Mouse (Mus musculus) embryonic facial prominence, embryonic 14.5 days (tissue): ENCODE measurements at regions not wholly inside any gene's neighbourhood (a gene's known extent, or its start where the extent isn't known, plus 50 kb on each side); places are given as distances from the start of the nearest gene placed in this dataset.

Experiments used
- ATAC-seq: fragments of 200-750 bp; cut with Nextera tagmentation; 2 replicates; pipeline ENCODE4 v1.8.0; 2017; ENCODE audit warnings: low read depth, moderate number of reproducible peaks, moderate TSS enrichment
- DNase-seq: peaks from one replicate; pipeline ENCODE4 v3.0.0-alpha.2; 2015; ENCODE audit warnings: low spot score
- H3K27ac ChIP-seq: fragments of 300-500 bp; sonication (generic); replicated peaks from 2 replicates; pipeline ENCODE4 v1.5.1; 2014; ENCODE audit warnings: low read depth, mild to moderate bottlenecking, low read length, moderate library complexity
- H3K27me3 ChIP-seq: fragments of 300-500 bp; sonication (generic); replicated peaks from 2 replicates; pipeline ENCODE4 v1.6.1; 2014; ENCODE audit warnings: low read length; ENCODE audit not compliant: control insufficient read depth, insufficient read depth
- H3K36me3 ChIP-seq: fragments of 300-500 bp; sonication (generic); 2 replicates; pipeline ENCODE4 v1.6.1; 2014; ENCODE audit warnings: low read length, mixed read lengths; ENCODE audit not compliant: control insufficient read depth, insufficient read depth
- H3K4me1 ChIP-seq: fragments of 300-500 bp; sonication (generic); 2 replicates; pipeline ENCODE4 v1.6.1; 2014; ENCODE audit warnings: antibody characterized with exemption, low read length; ENCODE audit not compliant: control insufficient read depth, insufficient read depth
- H3K4me2 ChIP-seq: fragments of 300-500 bp; sonication (generic); 2 replicates; pipeline ENCODE4 v1.6.1; 2014; ENCODE audit warnings: low read depth, mild to moderate bottlenecking, low read length, moderate library complexity, mixed read lengths
- H3K4me3 ChIP-seq: fragments of 300-500 bp; sonication (generic); 2 replicates; pipeline ENCODE4 v1.5.1; 2014; ENCODE audit warnings: low read depth, mild to moderate bottlenecking, low read length
- H3K9ac ChIP-seq: fragments of 300-500 bp; sonication (generic); 2 replicates; pipeline ENCODE4 v1.6.1; 2014; ENCODE audit warnings: low read depth, mild to moderate bottlenecking, low read length, moderate library complexity, mixed read lengths
- H3K9me3 ChIP-seq: fragments of 300-500 bp; sonication (generic); 2 replicates; pipeline ENCODE4 v1.6.1; 2016; ENCODE audit warnings: low read length; ENCODE audit not compliant: control insufficient read depth
- WGBS: fragments of 180-500 bp; shearing (Covaris S2); extraction: QIAGEN DNeasy Blood & Tissue Kit; methylation state at CpG from one replicate; pipeline ENCODE4 v1.1.7; 2014; 5-methylcytosine and 5-hydroxymethylcytosine counted together

DNA sequence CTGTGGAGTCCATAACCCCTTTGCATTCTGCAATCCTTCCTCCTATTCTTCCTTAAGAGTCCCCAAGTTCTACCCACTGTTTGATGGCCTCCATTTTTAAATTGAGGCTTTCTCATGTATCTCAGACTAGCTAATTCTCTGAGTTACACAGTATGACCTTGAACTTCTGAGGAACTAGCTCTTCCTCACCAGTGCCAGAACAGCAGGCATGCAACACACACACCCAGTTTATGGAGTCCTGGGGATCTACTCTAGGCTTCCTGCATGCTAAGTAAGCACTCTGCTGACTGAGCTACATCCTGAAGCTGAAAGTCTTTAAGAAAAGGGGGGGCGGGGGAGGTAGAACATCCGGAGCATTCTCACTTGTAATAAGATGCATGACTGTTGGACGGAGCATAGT is 159.2 kb upstream of the Klf6 start:
- Histone ChIP-seq H3K4me3 (no peak overlapping the region), H3K27me3 (no peaks in the 10 kb centered on the region), H3K9me3 (no peaks in the 10 kb centered on the region), H3K9ac (no peak overlapping the region), H3K4me2 (no peak overlapping the region), H3K4me1 (no peaks in the 10 kb centered on the region), H3K27ac (no peak overlapping the region), H3K36me3 (no peaks in the 10 kb centered on the region)
- 89% methylated on average over 3 of the region's 3 CpGs for WGBS
- ATAC-seq = no peak
- DNase-seq = no peak

GRCm38 (mm10) chr13:5704991-5705390 is 156.3 kb upstream of the Klf6 start:
- Histone ChIP-seq H3K9me3 (no peaks in the 10 kb centered on the region), H3K4me2 (no peak overlapping the region), H3K4me3 (no peak overlapping the region), H3K36me3 (no peaks in the 10 kb centered on the region), H3K9ac (no peak overlapping the region), H3K27me3 (no peaks in the 10 kb centered on the region), H3K4me1 (no peaks in the 10 kb centered on the region), H3K27ac (no peak overlapping the region)
- no peak for DNase-seq
- ATAC-seq = no peak

GRCm38 (mm10) chr13:5711646-5712045 is 149.6 kb upstream of the Klf6 start:
- ATAC-seq (no peak), DNase-seq (no peak)
- Histone ChIP-seq H3K9ac (no peak overlapping the region), H3K4me1 (peaks cover 3% of the 10 kb centered on the region; the same call in 1 of the 2 replicates), H3K27ac (no peak overlapping the region), H3K4me3 (no peak overlapping the region), H3K9me3 (no peaks in the 10 kb centered on the region), H3K4me2 (no peak overlapping the region), H3K36me3 (no peaks in the 10 kb centered on the region), H3K27me3 (no peaks in the 10 kb centered on the region)
- 85% methylated on average over 1 of the region's 1 CpGs for WGBS

DNA sequence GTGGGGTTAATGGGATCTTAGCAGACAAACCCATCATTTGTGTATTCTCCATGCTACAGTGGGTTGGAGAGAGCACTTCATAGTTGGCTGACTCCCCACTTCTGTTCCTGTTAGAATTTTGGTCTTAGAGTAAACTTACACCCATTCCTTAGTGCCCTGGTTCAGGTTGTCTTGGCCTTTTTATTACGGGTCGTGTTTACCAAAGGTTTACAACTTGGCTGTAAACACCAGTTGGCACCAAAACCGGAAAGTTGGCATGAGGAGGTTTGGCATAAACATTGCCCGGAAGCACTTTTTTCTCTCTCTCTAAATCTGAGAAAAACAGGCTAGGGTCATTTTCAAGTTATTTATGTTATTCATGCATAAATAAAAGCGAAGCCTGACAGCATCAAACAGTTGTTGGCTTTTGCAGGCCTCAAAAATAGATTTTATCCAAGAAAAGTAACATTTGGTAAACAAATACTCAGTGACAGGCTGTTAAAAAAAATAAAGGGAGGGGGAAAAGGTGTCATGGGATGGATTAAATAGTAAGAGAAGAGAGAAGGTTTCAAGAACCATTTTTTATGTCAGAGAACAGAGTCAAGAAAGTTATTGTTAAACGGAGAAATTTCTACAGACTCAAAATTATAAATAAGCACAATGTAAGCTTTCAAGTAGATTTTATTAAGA is 148.0 kb upstream of the Klf6 start:
- Histone ChIP-seq H3K4me2 (no peak overlapping the region), H3K4me1 (peaks cover 3% of the 10 kb centered on the region; the same call in 1 of the 2 replicates), H3K36me3 (no peaks in the 10 kb centered on the region), H3K9ac (no peak overlapping the region), H3K4me3 (no peak overlapping the region), H3K9me3 (no peaks in the 10 kb centered on the region), H3K27ac (no peak overlapping the region), H3K27me3 (no peaks in the 10 kb centered on the region)
- DNase-seq (peak; percentile 20), ATAC-seq (no peak)
- 77% methylated on average over 6 of the region's 6 CpGs for WGBS

GRCm38 (mm10) chr13:5714191-5714591 is 147.1 kb upstream of the Klf6 start:
- H3K36me3 ChIP-seq = no peaks in the 10 kb centered on the region
- peak overlapping the region; percentile 49 for H3K27ac ChIP-seq
- H3K9me3 ChIP-seq = no peaks in the 10 kb centered on the region
- peaks cover 3% of the 10 kb centered on the region; the same call in 1 of the 2 replicates for H3K4me1 ChIP-seq
- H3K4me3 ChIP-seq = no peak overlapping the region; the same call in 1 of the 2 replicates
- 0 out of 2 replicates have a peak, but pooled peaks have one; percentile 33 for ATAC-seq
- WGBS = 59% methylated on average over 12 of the region's 12 CpGs
- no peaks in the 10 kb centered on the region for H3K27me3 ChIP-seq
- peak overlapping the region; percentile 20; the same call in 1 of the 2 replicates for H3K9ac ChIP-seq
- DNase-seq = peak; percentile 72
- H3K4me2 ChIP-seq = peak overlapping the region; percentile 37

- H3K9ac ChIP-seq = no peak overlapping the region
- H3K27ac ChIP-seq = peak overlapping the region; percentile 49; the same call in 1 of the 2 replicates
- H3K9me3 ChIP-seq = no peaks in the 10 kb centered on the region
- no peaks in the 10 kb centered on the region for H3K36me3 ChIP-seq
- peak; percentile 16 for DNase-seq
- H3K27me3 ChIP-seq = no peaks in the 10 kb centered on the region
- peaks cover 3% of the 10 kb centered on the region; the same call in 1 of the 2 replicates for H3K4me1 ChIP-seq
- no peak overlapping the region for H3K4me3 ChIP-seq
- no peak for ATAC-seq
- H3K4me2 ChIP-seq = peak overlapping the region; percentile 37; the same call in 1 of the 2 replicates
Measured at GRCm38 (mm10) chr13:5714793-5715192, 146.5 kb upstream of the Klf6 start.

GRCm38 (mm10) chr13:5716749-5717148 is 144.5 kb upstream of the Klf6 start:
- H3K36me3 ChIP-seq = no peaks in the 10 kb centered on the region
- H3K4me1 ChIP-seq = peaks cover 3% of the 10 kb centered on the region; the same call in 1 of the 2 replicates
- H3K9ac ChIP-seq = no peak overlapping the region
- WGBS = 85% methylated on average over 3 of the region's 3 CpGs
- ATAC-seq (no peak), DNase-seq (no peak)
- H3K4me2 ChIP-seq = no peak overlapping the region
- H3K27ac ChIP-seq = no peak overlapping the region
- no peak overlapping the region for H3K4me3 ChIP-seq
- no peaks in the 10 kb centered on the region for H3K9me3 ChIP-seq
- H3K27me3 ChIP-seq = no peaks in the 10 kb centered on the region

DNA sequence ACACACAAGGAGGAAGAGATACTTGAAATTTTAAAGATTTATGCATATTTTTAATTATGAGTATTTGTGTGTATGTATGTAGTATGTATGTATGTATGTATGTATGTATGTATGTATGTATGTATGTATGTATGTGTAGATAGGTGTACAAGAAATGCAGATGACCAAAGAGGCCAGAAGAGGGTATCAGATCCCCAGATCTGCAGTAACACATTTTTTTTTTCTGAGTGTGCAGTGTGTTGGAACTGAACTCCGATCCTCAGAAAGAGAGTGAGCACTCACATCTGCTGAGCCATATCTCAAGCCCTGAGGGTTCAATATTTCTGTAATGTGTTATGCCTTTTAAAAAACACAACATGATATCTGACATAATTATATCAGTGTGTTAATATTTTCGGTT is 138.0 kb upstream of the Klf6 start:
- Histone ChIP-seq H3K4me1 (0 out of 2 replicates have a peak, but pooled peaks cover 3% of the 10 kb centered on the region), H3K9ac (no peak overlapping the region), H3K36me3 (no peaks in the 10 kb centered on the region), H3K4me2 (no peak overlapping the region), H3K27me3 (no peaks in the 10 kb centered on the region), H3K27ac (no peak overlapping the region), H3K4me3 (no peak overlapping the region), H3K9me3 (no peaks in the 10 kb centered on the region)
- no peak for DNase-seq
- ATAC-seq = no peak
- 91% methylated on average over 2 of the region's 2 CpGs for WGBS

DNA sequence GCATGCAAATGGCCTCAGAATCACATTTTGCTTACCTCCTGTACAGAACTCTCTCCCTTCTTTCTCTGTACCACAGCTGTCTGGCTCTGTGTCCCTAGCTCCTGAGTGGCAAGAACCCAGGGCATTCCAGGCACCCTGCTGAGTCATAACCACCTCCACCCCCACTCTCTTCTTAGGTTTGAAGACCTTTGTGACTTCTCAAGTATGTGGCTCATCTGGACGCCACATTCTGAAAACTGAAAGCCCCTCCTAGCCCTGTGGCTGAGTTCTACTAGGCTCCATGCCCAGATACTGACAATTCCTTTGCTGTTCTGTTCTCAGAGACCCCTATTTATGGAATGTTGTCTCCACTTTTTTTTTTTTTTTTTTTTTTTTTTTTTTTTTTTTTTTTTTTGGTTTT is 136.9 kb upstream of the Klf6 start:
- DNase-seq (peak; percentile 59), ATAC-seq (no peak)
- 40% methylated on average over 1 of the region's 1 CpGs for WGBS
- H3K9ac ChIP-seq = no peak overlapping the region
- H3K4me2 ChIP-seq = no peak overlapping the region
- 0 out of 2 replicates have a peak, but pooled peaks cover 3% of the 10 kb centered on the region for H3K4me1 ChIP-seq
- H3K27me3 ChIP-seq = no peaks in the 10 kb centered on the region
- H3K9me3 ChIP-seq = no peaks in the 10 kb centered on the region
- no peak overlapping the region for H3K4me3 ChIP-seq
- H3K36me3 ChIP-seq = no peaks in the 10 kb centered on the region
- no peak overlapping the region for H3K27ac ChIP-seq
